Mouse (Mus musculus): Measurements from ENCODE around the gene Cenpp. TPM values are rescaled to one million over a fixed set of nuclear protein-coding genes. Genes with fewer than 3 reads are reported as not detected.

Cenpp gene
- polyA plus RNA-seq, 1 experiment from 2014 or later = 34.2 TPM

Other genes with a start within 250 kb of the Cenpp start
- 14.1 and 14.6 TPM in 2 replicates for gene Ippk, start 231.5 kb downstream of the Cenpp start, polyA plus RNA-seq (2014; fragmentation: Nextera tagmentation; extraction: Ambion mirVana)
- 0.65 and 0.71 TPM in 2 replicates for gene Tes3-ps, start 159.5 kb downstream of the Cenpp start, polyA plus RNA-seq (2014; fragmentation: Nextera tagmentation; extraction: Ambion mirVana)
- 1.1 and 1.2 TPM in 2 replicates for gene Ecm2, start 148.0 kb downstream of the Cenpp start, polyA plus RNA-seq (2014; fragmentation: Nextera tagmentation; extraction: Ambion mirVana)
- 0.10 and 0.26 TPM in 2 replicates for gene Aspn, start 108.3 kb downstream of the Cenpp start, polyA plus RNA-seq (2014; fragmentation: Nextera tagmentation; extraction: Ambion mirVana)
- 0.54 and 1.1 TPM in 2 replicates for gene Omd, start 70.3 kb downstream of the Cenpp start, polyA plus RNA-seq (2014; fragmentation: Nextera tagmentation; extraction: Ambion mirVana)
- 14.1 and 14.6 TPM in 2 replicates for gene Ogn, start 44.7 kb downstream of the Cenpp start, polyA plus RNA-seq (2014; fragmentation: Nextera tagmentation; extraction: Ambion mirVana)
- gene Nol8, start 293 bp upstream of the Cenpp start, polyA plus RNA-seq (2014; fragmentation: Nextera tagmentation; extraction: Ambion mirVana) = 23.7 and 27.8 TPM in 2 replicates
- gene Iars, start 29.3 kb upstream of the Cenpp start, polyA plus RNA-seq (2014; fragmentation: Nextera tagmentation; extraction: Ambion mirVana) = 100 and 111 TPM in 2 replicates
- not detected in 2 replicates for gene Gm30302, start 146.2 kb upstream of the Cenpp start, polyA plus RNA-seq (2014; fragmentation: Nextera tagmentation; extraction: Ambion mirVana)